Mouse (Mus musculus) thymus, adult 2 months (tissue): ENCODE data around the gene Tmem171.

Experiments used
- CTCF ChIP-seq: fragments of 200-500 bp; IDR thresholded peaks from 2 replicates; pipeline ENCODE4 v1.5.1; 2012; ENCODE audit warnings: mild to moderate bottlenecking, control low read depth, low read length, moderate library complexity, borderline replicate concordance; ENCODE audit not compliant: control insufficient read depth, poor library complexity, insufficient read depth; ENCODE audit errors: extremely low read depth
- POLR2A ChIP-seq: fragments of 200-500 bp; IDR thresholded peaks from 2 replicates; pipeline ENCODE4 v1.6.1; 2012; ENCODE audit warnings: mild to moderate bottlenecking, low read length, control low read depth, moderate library complexity; ENCODE audit not compliant: control insufficient read depth, poor library complexity, insufficient read depth; ENCODE audit errors: extremely low read depth

GRCm38 (mm10) chr13:98715443-98715990, 20.9 kb upstream of the Tmem171 start:
- TF ChIP-seq POLR2A (no peak), CTCF (no peak)
